Mouse (Mus musculus): ENCODE measurements around the gene Nol12. TPM values are rescaled to one million over a fixed set of nuclear protein-coding genes. Genes with fewer than 3 reads are reported as not detected.
A peak's percentile ranks its signal among the peaks of the same experiment; 100 is the strongest.

The Nol12 gene
- polyA plus RNA-seq, 2 experiments = 41.0 to 53.1 TPM

DNA sequence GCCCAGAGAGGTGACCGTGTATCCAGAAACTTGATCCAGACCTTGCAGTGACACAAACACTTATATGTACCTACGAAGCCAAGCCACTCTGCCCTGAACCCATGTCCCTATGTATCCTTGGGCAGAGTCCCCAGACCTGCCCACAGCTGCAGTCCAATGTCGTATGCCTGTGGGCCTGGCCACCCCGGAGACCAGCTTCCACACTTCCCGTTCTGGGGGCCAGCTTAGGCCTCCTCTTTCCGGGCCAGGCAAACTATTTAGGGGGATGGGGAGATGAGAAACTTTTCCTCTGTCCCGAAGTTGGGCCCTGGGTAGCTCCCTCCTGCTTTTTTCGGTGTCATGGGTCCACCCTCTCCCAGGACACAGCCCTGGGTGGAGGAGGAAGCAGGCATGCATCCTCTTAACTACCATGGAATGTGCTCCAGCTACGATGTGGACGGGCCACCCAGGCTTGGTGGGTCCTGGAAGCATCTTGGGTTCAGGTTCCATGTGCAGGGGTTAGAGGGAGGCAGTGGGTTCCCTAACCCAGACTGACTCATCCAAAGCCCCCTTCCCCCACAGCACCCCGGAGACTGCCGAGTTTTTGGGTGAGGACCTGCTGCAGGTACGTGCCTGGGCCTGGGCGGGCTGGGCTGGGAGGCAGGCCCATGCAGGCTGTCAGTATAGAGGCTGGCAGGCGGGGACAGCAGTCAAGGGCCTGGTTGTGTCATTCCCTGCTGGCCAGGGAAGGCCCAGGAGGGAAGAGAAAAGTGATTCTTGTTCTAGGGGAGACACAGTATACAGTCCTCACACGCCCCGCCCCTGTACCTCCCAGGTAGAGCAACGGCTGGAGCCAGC, 33.9 kb upstream of the Nol12 start:
- H3K4me2 ChIP-seq (replicated peaks; ENCODE audit: low read depth, low read length, severe bottlenecking) = peak overlapping the region; percentile 82
- DNase-seq (ENCODE audit: low spot score) (no peak), ATAC-seq (ENCODE audit: low FRiP score, low read depth) (peak; percentile 7; the same call in 1 of the 2 replicates)
- no peak for TF ChIP-seq POLR2A (IDR thresholded peaks at IDR 0.05; ENCODE audit: borderline replicate concordance, extremely low read depth, insufficient read depth, insufficient read length)
- no peaks in the 10 kb centered on the region for H3K27me3 ChIP-seq (ENCODE audit: control insufficient read depth, insufficient read depth, low read length)
- WGBS = 15% methylated on average over 18 of the region's 18 CpGs
- H3K9me3 ChIP-seq (ENCODE audit: control insufficient read depth, low read length) = no peaks in the 10 kb centered on the region
- H3K9ac ChIP-seq (ENCODE audit: low read depth, low read length, severe bottlenecking) = peak overlapping the region; percentile 64
- peaks cover 28% of the 10 kb centered on the region for H3K4me1 ChIP-seq (ENCODE audit: control insufficient read depth, insufficient read depth, low read length)
- peaks cover 35% of the 10 kb centered on the region for H3K36me3 ChIP-seq (ENCODE audit: control insufficient read depth, insufficient read depth, low read length)
- peak overlapping the region; percentile 23 for H3K27ac ChIP-seq (replicated peaks; ENCODE audit: low read depth, low read length)
- peak overlapping the region; percentile 61 for H3K4me3 ChIP-seq (replicated peaks; ENCODE audit: low read length)

DNA sequence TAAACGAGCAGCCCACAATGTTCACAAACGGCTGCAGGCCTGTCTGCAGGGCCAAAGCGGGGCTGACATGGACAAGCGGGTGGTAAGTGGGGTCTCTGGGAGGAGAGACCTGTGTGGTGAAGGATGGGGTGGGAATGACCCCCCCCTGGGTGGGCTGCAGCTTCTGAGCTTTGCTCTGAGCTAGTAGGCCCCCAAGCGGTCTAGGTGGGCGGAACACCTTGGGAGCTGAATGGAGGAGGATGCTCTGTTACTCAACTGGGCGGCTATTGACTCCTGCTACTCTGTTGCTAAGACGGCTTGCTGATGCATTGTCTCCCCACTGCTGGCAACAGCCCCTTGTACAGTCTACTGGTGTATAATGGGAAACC, 33.3 kb upstream of the Nol12 start:
- no peak for TF ChIP-seq POLR2A (IDR thresholded peaks at IDR 0.05; ENCODE audit: borderline replicate concordance, extremely low read depth, insufficient read depth, insufficient read length)

DNA sequence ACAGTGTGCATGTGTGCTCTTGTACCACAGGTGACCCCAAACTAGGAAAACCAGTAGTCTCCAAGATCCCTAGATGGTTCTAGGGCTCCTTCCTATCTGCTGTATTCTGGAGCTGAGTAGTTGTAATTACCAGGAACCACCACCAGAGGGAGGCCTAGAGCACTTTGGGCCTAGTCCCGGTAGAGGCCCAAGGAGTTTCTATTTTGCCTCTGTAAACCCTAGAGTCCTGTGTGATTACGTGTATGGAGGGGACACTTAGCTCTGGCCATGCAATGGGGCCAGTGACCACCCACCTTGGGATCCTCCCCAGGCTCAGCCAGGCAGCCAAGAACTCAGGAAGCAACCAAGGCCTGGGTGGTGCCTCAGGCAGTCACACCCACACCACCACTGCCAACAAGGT, 31.5 kb upstream of the Nol12 start:
- peaks cover 22% of the 10 kb centered on the region for H3K4me1 ChIP-seq (ENCODE audit: control insufficient read depth, insufficient read depth, low read length)
- no peak for TF ChIP-seq POLR2A (IDR thresholded peaks at IDR 0.05; ENCODE audit: borderline replicate concordance, extremely low read depth, insufficient read depth, insufficient read length)
- no peak overlapping the region for H3K4me3 ChIP-seq (replicated peaks; ENCODE audit: low read length)
- H3K27ac ChIP-seq (replicated peaks; ENCODE audit: low read depth, low read length) = no peak overlapping the region
- H3K9ac ChIP-seq (ENCODE audit: low read depth, low read length, severe bottlenecking) = no peak overlapping the region
- ATAC-seq (ENCODE audit: low FRiP score, low read depth) = peak; percentile 27; the same call in 1 of the 2 replicates
- H3K9me3 ChIP-seq (ENCODE audit: control insufficient read depth, low read length) = no peaks in the 10 kb centered on the region
- peaks cover 57% of the 10 kb centered on the region for H3K36me3 ChIP-seq (ENCODE audit: control insufficient read depth, insufficient read depth, low read length)
- H3K27me3 ChIP-seq (ENCODE audit: control insufficient read depth, insufficient read depth, low read length) = no peaks in the 10 kb centered on the region
- peak; percentile 87 for DNase-seq (ENCODE audit: low spot score)
- WGBS = 10% methylated on average over 2 of the region's 2 CpGs
- H3K4me2 ChIP-seq (replicated peaks; ENCODE audit: low read depth, low read length, severe bottlenecking) = no peak overlapping the region

More for the DNA sequence above, 33.3 kb upstream of the Nol12 start:
- Histone ChIP-seq H3K9me3 (ENCODE audit: control insufficient read depth, low read length) (no peaks in the 10 kb centered on the region), H3K27me3 (ENCODE audit: control insufficient read depth, insufficient read depth, low read length) (no peaks in the 10 kb centered on the region), H3K36me3 (ENCODE audit: control insufficient read depth, insufficient read depth, low read length) (peaks cover 41% of the 10 kb centered on the region), H3K4me2 (replicated peaks; ENCODE audit: low read depth, low read length, severe bottlenecking) (peak overlapping the region; percentile 82), H3K4me3 (replicated peaks; ENCODE audit: low read length) (peak overlapping the region; percentile 61), H3K27ac (replicated peaks; ENCODE audit: low read depth, low read length) (no peak overlapping the region), H3K9ac (ENCODE audit: low read depth, low read length, severe bottlenecking) (peak overlapping the region; percentile 64), H3K4me1 (ENCODE audit: control insufficient read depth, insufficient read depth, low read length) (peaks cover 26% of the 10 kb centered on the region)
- DNase-seq (ENCODE audit: low spot score) = no peak
- 45% methylated on average over 8 of the region's 8 CpGs for WGBS
- no peak for ATAC-seq (ENCODE audit: low FRiP score, low read depth)

DNA sequence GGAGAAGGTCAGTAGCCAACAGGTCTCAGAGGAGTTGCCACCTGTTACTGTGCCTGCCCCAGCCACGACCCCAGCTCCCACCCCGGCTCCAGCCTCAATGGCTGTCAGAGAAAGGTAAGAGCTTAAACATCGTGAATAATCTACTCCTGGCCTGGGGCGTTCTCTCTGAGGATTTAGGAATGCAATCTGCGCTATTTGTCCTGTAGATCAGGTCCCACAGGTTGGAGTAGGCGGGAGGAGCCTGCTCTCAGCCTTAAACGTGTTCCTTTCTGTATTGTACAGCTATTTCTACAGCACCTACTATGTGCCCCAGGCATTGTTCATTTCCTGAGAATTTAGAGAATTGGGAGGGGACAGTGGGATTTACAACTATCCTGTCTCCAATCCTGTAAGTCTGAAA, 26.3 kb upstream of the Nol12 start:
- TF ChIP-seq POLR2A (IDR thresholded peaks at IDR 0.05; ENCODE audit: borderline replicate concordance, extremely low read depth, insufficient read depth, insufficient read length) = no peak
- peaks cover 85% of the 10 kb centered on the region for H3K36me3 ChIP-seq (ENCODE audit: control insufficient read depth, insufficient read depth, low read length)
- H3K27me3 ChIP-seq (ENCODE audit: control insufficient read depth, insufficient read depth, low read length) = no peaks in the 10 kb centered on the region
- 72% methylated on average over 7 of the region's 7 CpGs for WGBS
- no peak for ATAC-seq (ENCODE audit: low FRiP score, low read depth)
- no peak overlapping the region for H3K4me3 ChIP-seq (replicated peaks; ENCODE audit: low read length)
- H3K9ac ChIP-seq (ENCODE audit: low read depth, low read length, severe bottlenecking) = no peak overlapping the region
- DNase-seq (ENCODE audit: low spot score) = no peak
- no peaks in the 10 kb centered on the region for H3K9me3 ChIP-seq (ENCODE audit: control insufficient read depth, low read length)
- H3K4me1 ChIP-seq (ENCODE audit: control insufficient read depth, insufficient read depth, low read length) = 0 out of 2 replicates have a peak, but pooled peaks cover 3% of the 10 kb centered on the region
- H3K27ac ChIP-seq (replicated peaks; ENCODE audit: low read depth, low read length) = no peak overlapping the region
- H3K4me2 ChIP-seq (replicated peaks; ENCODE audit: low read depth, low read length, severe bottlenecking) = no peak overlapping the region

DNA sequence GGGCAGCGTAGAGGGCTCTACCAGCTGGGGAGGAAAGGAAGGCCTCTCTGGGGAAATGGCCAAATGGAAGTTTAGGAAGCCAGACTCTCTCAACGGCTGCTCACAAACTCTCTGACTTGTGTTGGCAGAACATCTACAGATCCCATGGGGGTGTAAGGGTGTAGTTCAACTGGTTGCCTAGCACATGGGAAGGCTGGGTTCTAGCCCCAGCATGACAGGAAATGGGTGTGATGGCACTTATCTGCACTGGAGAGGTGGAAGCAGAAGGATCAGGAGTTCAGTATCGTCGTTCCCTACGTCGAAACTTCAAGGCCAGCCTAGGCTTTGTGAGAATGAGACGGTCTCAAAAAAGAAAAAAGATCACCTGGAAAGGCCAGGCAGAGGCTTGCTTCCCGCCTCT, 25.8 kb upstream of the Nol12 start:
- Histone ChIP-seq H3K4me2 (replicated peaks; ENCODE audit: low read depth, low read length, severe bottlenecking) (no peak overlapping the region), H3K36me3 (ENCODE audit: control insufficient read depth, insufficient read depth, low read length) (peaks cover 80% of the 10 kb centered on the region), H3K27me3 (ENCODE audit: control insufficient read depth, insufficient read depth, low read length) (no peaks in the 10 kb centered on the region), H3K27ac (replicated peaks; ENCODE audit: low read depth, low read length) (no peak overlapping the region), H3K4me1 (ENCODE audit: control insufficient read depth, insufficient read depth, low read length) (0 out of 2 replicates have a peak, but pooled peaks cover 4% of the 10 kb centered on the region), H3K9me3 (ENCODE audit: control insufficient read depth, low read length) (no peaks in the 10 kb centered on the region), H3K9ac (ENCODE audit: low read depth, low read length, severe bottlenecking) (no peak overlapping the region), H3K4me3 (replicated peaks; ENCODE audit: low read length) (no peak overlapping the region)
- WGBS = 89% methylated on average over 8 of the region's 8 CpGs
- no peak for TF ChIP-seq POLR2A (IDR thresholded peaks at IDR 0.05; ENCODE audit: borderline replicate concordance, extremely low read depth, insufficient read depth, insufficient read length)
- DNase-seq (ENCODE audit: low spot score) (no peak), ATAC-seq (ENCODE audit: low FRiP score, low read depth) (no peak)
